Mouse (Mus musculus) c-Kit-positive CD71-positive TER-119-negative erythroid progenitor cells, embryonic 14.5 days (primary cell): ENCODE measurements around the gene Fuz.

ENCODE experiments used
- DNase-seq: peaks from one replicate; pipeline ENCODE4 v3.0.0-alpha.2; 2013; ENCODE audit warnings: low read depth

Gene Fuz

GRCm38 (mm10) chr7:44888256-44889105 lies 7.4 kb upstream of the Fuz start:
- DNase-seq, result no peak

- no peak for DNase-seq
Measured at GRCm38 (mm10) chr7:44890180-44890579, 5.7 kb upstream of the Fuz start.

GRCm38 (mm10) chr7:44890737-44891136 lies 5.1 kb upstream of the Fuz start:
- no peak for DNase-seq

GRCm38 (mm10) chr7:44891611-44892010 lies 4.3 kb upstream of the Fuz start:
- DNase-seq, result no peak

- DNase-seq, result peak; percentile 74
Measured at GRCm38 (mm10) chr7:44892276-44892921, 3.5 kb upstream of the Fuz start, which contains the start of gene Med25. TSS of gene Med25 (minus strand) at chr7:44892712.

- no peak for DNase-seq
Measured at GRCm38 (mm10) chr7:44893197-44893596, 2.7 kb upstream of the Fuz start.

- DNase-seq, result no peak
Measured at GRCm38 (mm10) chr7:44894175-44894574, 1.7 kb upstream of the Fuz start.

GRCm38 (mm10) chr7:44895206-44895592 lies 680 bp upstream of the Fuz start:
- no peak for DNase-seq

- no peak for DNase-seq
Measured at GRCm38 (mm10) chr7:44896499-44896898, 620 bp downstream of the Fuz start.

GRCm38 (mm10) chr7:44898607-44899006 lies 2.7 kb downstream of the Fuz start:
- DNase-seq, result no peak

GRCm38 (mm10) chr7:44900632-44901031 lies 4.8 kb downstream of the Fuz start:
- no peak for DNase-seq

- DNase-seq, result no peak
Measured at GRCm38 (mm10) chr7:44901230-44901722, 5.4 kb downstream of the Fuz start.

GRCm38 (mm10) chr7:44905430-44905829 lies 9.6 kb downstream of the Fuz start:
- DNase-seq, result no peak

GRCm38 (mm10) chr7:44908706-44909476 lies 13.0 kb downstream of the Fuz start:
- no peak for DNase-seq

- DNase-seq, result no peak
Measured at GRCm38 (mm10) chr7:44914396-44914795, 18.5 kb downstream of the Fuz start.

- no peak for DNase-seq
Measured at GRCm38 (mm10) chr7:44915314-44915713, 19.4 kb downstream of the Fuz start.

- DNase-seq, result no peak
Measured at GRCm38 (mm10) chr7:44916191-44916590, 20.3 kb downstream of the Fuz start.

GRCm38 (mm10) chr7:44916881-44917280 lies 21.0 kb downstream of the Fuz start:
- no peak for DNase-seq

- no peak for DNase-seq
Measured at GRCm38 (mm10) chr7:44918219-44918618, 22.3 kb downstream of the Fuz start.

GRCm38 (mm10) chr7:44919127-44919526 lies 23.2 kb downstream of the Fuz start:
- DNase-seq, result no peak

GRCm38 (mm10) chr7:44922530-44922929 lies 26.7 kb downstream of the Fuz start:
- no peak for DNase-seq

- DNase-seq, result peak; percentile 46
Measured at GRCm38 (mm10) chr7:44925468-44925867, 29.6 kb downstream of the Fuz start.
